Mouse (Mus musculus): Measurements from ENCODE around the gene Cdh23.
A peak's percentile ranks its signal among the peaks of the same experiment; 100 is the strongest.

The Cdh23 gene

GRCm38 (mm10) chr10:60390177-60390903 is 305.9 kb downstream of the Cdh23 start:
- no peak for DNase-seq

- no peak for DNase-seq
Observed at GRCm38 (mm10) chr10:60389447-60389865, 306.8 kb downstream of the Cdh23 start.

- DNase-seq = no peak
Observed at GRCm38 (mm10) chr10:60388332-60388731, 308.0 kb downstream of the Cdh23 start.

DNA sequence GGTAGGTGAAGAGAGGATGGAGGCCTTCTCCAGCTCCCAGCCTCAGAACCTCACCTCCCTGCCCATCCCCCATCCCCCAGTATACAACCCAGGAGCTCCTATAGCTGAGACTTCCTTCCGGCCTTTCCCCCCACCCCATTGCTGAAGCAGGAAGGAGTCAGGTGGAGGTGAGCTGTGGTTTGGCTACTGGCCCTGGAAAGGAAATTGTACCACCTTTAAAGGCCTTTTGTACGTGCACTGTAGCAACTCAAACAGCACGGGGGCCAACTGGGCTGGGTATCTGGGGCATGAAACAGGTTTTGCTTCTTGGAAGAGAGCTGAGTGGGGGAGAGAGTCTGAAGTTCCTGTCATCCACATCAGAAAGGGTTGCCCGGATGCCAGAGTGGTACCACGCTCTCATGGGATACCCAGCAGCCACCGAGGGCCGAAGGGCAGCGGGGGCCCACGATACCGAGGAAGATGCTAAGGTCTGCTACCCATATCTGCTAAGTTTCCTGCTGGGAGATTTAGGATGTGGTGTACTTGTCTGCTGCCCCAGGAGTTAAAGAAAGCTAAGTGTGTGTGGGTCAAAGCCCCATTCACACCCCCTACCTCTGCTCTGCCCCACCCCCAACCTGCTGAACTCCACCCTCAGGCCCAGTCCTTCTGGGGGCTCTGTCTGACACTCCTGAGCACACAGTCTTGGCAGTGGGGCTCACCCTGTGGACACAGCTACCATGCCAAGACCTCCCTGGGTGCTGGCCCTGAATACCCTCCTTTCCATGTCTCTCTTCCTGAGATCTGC is 315.0 kb downstream of the Cdh23 start:
- DNase-seq = no peak

DNA sequence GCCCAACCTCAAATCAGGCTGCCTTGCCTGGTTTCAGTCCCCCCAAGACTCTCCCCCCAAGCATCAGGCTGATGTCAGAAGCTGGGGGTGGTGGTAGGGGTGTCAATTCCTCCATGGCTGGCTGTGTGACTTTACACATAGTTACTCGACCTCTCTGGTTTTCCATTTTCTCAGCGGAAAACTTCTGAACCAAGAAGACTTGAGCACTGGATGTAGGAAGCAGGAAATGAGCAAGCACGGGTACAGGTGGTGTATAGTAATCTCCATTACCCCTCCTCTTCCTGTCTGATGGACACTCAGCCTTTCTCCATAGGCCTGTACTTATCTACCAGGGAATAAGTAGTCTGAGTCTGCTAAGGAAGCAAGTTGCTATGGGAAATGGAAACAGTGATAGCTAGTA is 316.1 kb downstream of the Cdh23 start:
- no peak for DNase-seq

GRCm38 (mm10) chr10:60379419-60379957 is 316.8 kb downstream of the Cdh23 start:
- no peak for DNase-seq

DNA sequence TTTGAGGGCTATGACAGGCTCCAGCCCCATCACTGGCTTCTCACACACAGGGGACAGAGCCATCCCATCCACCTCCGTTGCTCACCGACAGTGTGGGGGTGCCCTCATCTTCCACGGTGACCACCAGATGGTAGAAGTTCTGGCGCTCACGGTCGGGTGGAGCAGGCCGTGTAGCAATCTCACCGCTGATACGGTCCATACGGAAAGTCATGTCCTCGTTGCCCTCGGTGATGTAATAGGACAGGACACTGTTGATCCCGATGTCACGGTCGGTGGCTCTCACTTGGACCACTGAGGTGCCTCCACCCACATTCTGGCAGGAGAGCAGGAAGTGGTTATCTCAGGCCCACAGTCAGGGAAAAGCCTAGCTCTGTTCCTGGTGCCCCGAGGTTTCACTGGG is 319.6 kb downstream of the Cdh23 start:
- no peak for DNase-seq

- no peak for DNase-seq
Observed at GRCm38 (mm10) chr10:60373937-60374578, 322.2 kb downstream of the Cdh23 start.

DNA sequence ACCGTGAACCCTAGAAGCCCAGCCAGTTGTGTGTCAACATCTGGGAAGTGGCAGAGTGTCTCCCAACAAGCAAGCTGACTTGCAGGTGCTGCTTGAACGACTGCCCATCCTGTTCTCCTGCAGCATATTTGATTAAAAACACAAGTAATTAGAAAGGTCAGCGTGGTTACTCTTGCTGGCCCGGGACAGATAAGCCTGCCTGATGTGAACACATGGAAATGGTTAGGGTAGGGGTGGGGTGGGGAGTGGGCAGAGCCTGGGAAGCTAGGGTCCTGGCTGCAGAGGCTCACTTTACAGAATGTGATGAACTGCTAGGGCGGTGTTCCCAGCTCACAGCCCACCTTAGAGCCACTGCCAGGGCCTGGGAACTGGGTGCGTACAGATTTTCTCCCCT is 322.8 kb downstream of the Cdh23 start:
- DNase-seq = no peak

GRCm38 (mm10) chr10:60371596-60372386 is 324.5 kb downstream of the Cdh23 start:
- DNase-seq = no peak

GRCm38 (mm10) chr10:60370601-60371061 is 325.7 kb downstream of the Cdh23 start:
- DNase-seq = no peak

DNA sequence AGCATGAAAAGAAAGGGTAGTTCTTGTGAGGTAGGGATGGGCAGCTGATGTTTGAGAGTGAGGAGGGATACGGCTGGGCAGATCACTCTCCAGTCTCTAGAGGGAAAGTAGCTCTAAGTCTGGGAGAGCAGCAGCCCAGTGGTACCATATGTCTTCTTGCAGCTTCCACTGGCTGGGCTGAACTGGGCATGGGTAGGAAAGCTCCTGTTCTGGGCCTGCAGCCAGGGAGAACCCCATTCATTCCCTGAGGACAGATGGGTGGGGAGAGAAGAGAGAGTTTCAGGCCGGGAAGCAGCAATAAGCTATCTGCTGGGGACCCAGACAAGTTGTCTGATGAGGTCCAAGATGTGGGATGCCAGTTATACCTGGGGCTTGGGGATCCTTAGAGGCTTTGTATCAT is 326.2 kb downstream of the Cdh23 start:
- peak; percentile 57 for DNase-seq

- no peak for DNase-seq
Observed at GRCm38 (mm10) chr10:60369405-60369804, 326.9 kb downstream of the Cdh23 start.

GRCm38 (mm10) chr10:60367904-60368303 is 328.4 kb downstream of the Cdh23 start:
- no peak for DNase-seq

DNA sequence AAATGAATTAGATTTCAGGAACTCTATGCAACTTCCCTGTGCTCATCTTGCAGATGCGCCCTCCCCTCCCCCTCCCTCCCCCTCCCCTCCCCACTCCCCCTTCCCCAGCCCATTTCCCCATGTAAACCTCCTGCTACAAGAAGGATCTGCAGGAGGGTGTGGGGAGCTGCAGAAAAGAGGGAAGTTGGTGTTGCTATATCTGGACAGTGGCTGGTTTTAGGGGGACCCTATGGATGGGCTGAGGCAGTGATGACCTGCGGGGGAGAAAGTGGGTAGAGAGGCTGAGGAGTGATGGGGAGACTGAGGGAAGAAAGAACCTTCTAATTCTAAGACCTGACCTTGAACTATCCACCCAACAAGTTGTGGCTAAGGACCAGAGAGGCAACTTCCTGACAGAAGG is 329.1 kb downstream of the Cdh23 start:
- DNase-seq = no peak

DNA sequence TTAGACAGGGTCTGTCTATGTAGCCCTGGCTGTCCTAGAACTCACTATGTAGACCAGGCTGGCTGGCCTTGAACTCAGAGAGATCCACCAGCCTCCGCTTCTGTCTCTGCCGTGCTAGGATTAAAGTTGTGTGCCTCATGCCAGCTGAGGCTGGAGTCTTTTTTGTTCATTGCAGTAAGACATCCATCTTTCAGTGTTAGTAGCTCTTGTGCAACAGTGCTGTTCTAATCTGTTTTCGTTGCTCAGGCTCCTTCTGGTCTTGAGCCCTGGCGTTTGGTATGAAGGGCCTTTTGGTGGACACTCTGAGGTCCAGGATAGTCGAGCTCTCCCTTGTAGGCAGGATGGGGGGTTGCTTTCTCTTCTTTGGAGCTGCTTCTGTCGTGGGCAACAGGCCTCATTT is 332.9 kb downstream of the Cdh23 start:
- no peak for DNase-seq

GRCm38 (mm10) chr10:60362310-60362628 is 334.0 kb downstream of the Cdh23 start:
- DNase-seq = no peak

GRCm38 (mm10) chr10:60361615-60362309 is 334.5 kb downstream of the Cdh23 start:
- no peak for DNase-seq

GRCm38 (mm10) chr10:60358776-60359175 is 337.5 kb downstream of the Cdh23 start:
- DNase-seq = no peak

DNA sequence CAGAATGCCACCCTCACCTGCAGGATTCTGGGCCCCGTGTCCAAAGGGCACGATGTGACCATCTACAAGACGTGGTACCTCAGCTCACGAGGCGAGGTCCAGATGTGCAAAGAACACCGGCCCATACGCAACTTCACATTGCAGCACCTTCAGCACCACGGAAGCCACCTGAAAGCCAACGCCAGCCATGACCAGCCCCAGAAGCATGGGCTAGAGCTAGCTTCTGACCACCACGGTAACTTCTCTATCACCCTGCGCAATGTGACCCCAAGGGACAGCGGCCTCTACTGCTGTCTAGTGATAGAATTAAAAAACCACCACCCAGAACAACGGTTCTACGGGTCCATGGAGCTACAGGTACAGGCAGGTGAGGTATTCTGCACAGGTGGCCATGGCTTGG is 338.4 kb downstream of the Cdh23 start:
- no peak for DNase-seq

DNA sequence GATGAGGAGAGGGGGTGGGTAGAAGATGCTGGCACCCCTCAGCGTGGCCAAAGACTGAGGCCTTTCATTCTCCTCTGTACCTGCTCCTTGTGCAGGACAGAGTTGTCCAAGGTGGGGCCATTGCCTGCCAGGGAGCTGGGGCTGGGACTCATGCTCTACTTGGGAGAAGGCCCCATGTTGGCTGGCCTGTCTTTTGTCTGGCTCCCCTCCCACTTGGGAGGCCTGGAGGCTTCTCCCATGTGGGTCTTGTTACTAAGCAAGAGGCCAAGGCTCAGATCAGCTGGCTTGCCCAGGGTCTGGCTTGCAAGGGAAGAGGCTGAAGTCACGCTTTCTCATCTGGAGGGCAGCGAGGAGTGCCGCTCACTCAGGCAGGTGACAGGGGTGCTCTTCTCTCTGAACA is 338.8 kb downstream of the Cdh23 start:
- no peak for DNase-seq
